Mouse (Mus musculus) testis, adult 2 months (tissue): ENCODE data around the gene Ufl1. TPM values are rescaled to one million over a fixed set of nuclear protein-coding genes. Genes with fewer than 3 reads are reported as not detected.

Experiments
- H3K27ac ChIP-seq: fragments of 200-500 bp; 2 replicates; pipeline ENCODE4 v1.5.1; 2012; ENCODE audit warnings: low read depth, low read length; ENCODE audit not compliant: control insufficient read depth, insufficient read depth
- H3K27me3 ChIP-seq: fragments of 200-500 bp; 2 replicates; pipeline ENCODE4 v1.6.1; 2012; ENCODE audit warnings: mild to moderate bottlenecking, low read length, moderate library complexity; ENCODE audit not compliant: control insufficient read depth, insufficient read depth
- H3K36me3 ChIP-seq: fragments of 200-500 bp; 2 replicates; pipeline ENCODE4 v1.6.1; 2012; ENCODE audit warnings: mild to moderate bottlenecking, low read length; ENCODE audit not compliant: control insufficient read depth, insufficient read depth
- H3K4me1 ChIP-seq: fragments of 200-500 bp; 2 replicates; pipeline ENCODE4 v1.6.1; 2012; ENCODE audit warnings: low read length; ENCODE audit not compliant: control insufficient read depth, insufficient read depth
- H3K4me3 ChIP-seq: fragments of 200-500 bp; 2 replicates; pipeline ENCODE4 v1.5.1; 2012; ENCODE audit warnings: low read depth, mild to moderate bottlenecking, low read length, moderate library complexity, mixed read lengths; ENCODE audit not compliant: control insufficient read depth
- CTCF ChIP-seq: fragments of 200-500 bp; IDR thresholded peaks from 2 replicates; pipeline ENCODE4 v1.5.1; 2012; ENCODE audit warnings: low read depth, mild to moderate bottlenecking, inconsistent platforms, low read length, moderate library complexity; ENCODE audit not compliant: control insufficient read depth, insufficient read depth, insufficient replicate concordance
- POLR2A ChIP-seq: fragments of 200-500 bp; IDR thresholded peaks from 2 replicates; pipeline ENCODE4 v1.6.1; 2012; ENCODE audit warnings: low read depth, mild to moderate bottlenecking, inconsistent platforms, low read length, moderate library complexity; ENCODE audit not compliant: control insufficient read depth
- polyA plus RNA-seq: library from polyadenylated mRNA; depleted of rRNA; stranded (reverse); fragments of >200 nt; gene quantifications from 2 replicates; pipeline ENCODE4 v1.2.3, GENCODE M21; 2012; rRNA removed

Gene Ufl1
- polyA plus RNA-seq, 1 experiment = 9.5 TPM

- no peak overlapping the region for H3K4me3 ChIP-seq
- H3K36me3 ChIP-seq = no peaks in the 10 kb centered on the region
- TF ChIP-seq CTCF = no peak
- TF ChIP-seq POLR2A = no peak
- no peaks in the 10 kb centered on the region for H3K4me1 ChIP-seq
- no peaks in the 10 kb centered on the region for H3K27me3 ChIP-seq
- H3K27ac ChIP-seq = no peak overlapping the region
These were observed 59.7 kb downstream of the Ufl1 start for GRCm38 (mm10) chr4:25221927-25222326.

GRCm38 (mm10) chr4:25213451-25213850 is 68.2 kb downstream of the Ufl1 start:
- Histone ChIP-seq H3K4me3 (no peak overlapping the region), H3K36me3 (no peaks in the 10 kb centered on the region), H3K27me3 (no peaks in the 10 kb centered on the region), H3K4me1 (no peaks in the 10 kb centered on the region), H3K27ac (no peak overlapping the region)
- TF ChIP-seq POLR2A = no peak
- TF ChIP-seq CTCF = no peak

GRCm38 (mm10) chr4:25206166-25206565 is 75.5 kb downstream of the Ufl1 start:
- TF ChIP-seq POLR2A = no peak
- no peak for TF ChIP-seq CTCF
- Histone ChIP-seq H3K4me3 (no peak overlapping the region), H3K4me1 (no peaks in the 10 kb centered on the region), H3K36me3 (no peaks in the 10 kb centered on the region), H3K27me3 (no peaks in the 10 kb centered on the region), H3K27ac (no peak overlapping the region)

Other genes starting within 250 kb of the Ufl1 start
- 197 and 236 TPM in 2 replicates for gene Fhl5, start 38.9 kb downstream of the Ufl1 start, polyA plus RNA-seq